Mouse (Mus musculus): ENCODE data around the gene Casq2. TPM values are rescaled to one million over a fixed set of nuclear protein-coding genes. Genes with fewer than 3 reads are reported as not detected.

The Casq2 gene
- polyA plus RNA-seq, 1 experiment: not detected

GRCm38 (mm10) chr3:102187401-102187800, 101.2 kb downstream of the Casq2 start:
- peaks cover 4% of the 10 kb centered on the region; the same call in 1 of the 2 replicates for H3K36me3 ChIP-seq (ENCODE audit: control insufficient read depth)
- no peaks in the 10 kb centered on the region for H3K9me3 ChIP-seq (ENCODE audit: control insufficient read depth, low read length)
- no peak overlapping the region for H3K4me3 ChIP-seq (replicated peaks)
- peaks cover 9% of the 10 kb centered on the region for H3K27me3 ChIP-seq (ENCODE audit: control insufficient read depth)
- TF ChIP-seq GATA1 (IDR thresholded peaks at IDR 0.05; ENCODE audit: low read length) (no peak), TAL1 (IDR thresholded peaks at IDR 0.05; ENCODE audit: low read length) (no peak)
- H3K4me1 ChIP-seq (ENCODE audit: control insufficient read depth): no peaks in the 10 kb centered on the region

- Histone ChIP-seq H3K27me3 (ENCODE audit: control insufficient read depth) (peaks cover 25% of the 10 kb centered on the region), H3K9me3 (ENCODE audit: control insufficient read depth, low read length) (no peaks in the 10 kb centered on the region), H3K36me3 (ENCODE audit: control insufficient read depth) (no peaks in the 10 kb centered on the region), H3K4me3 (replicated peaks) (no peak overlapping the region), H3K4me1 (ENCODE audit: control insufficient read depth) (peaks cover 1% of the 10 kb centered on the region; the same call in 1 of the 2 replicates)
- TF ChIP-seq TAL1 (IDR thresholded peaks at IDR 0.05; ENCODE audit: low read length): no peak
- no peak for TF ChIP-seq GATA1 (IDR thresholded peaks at IDR 0.05; ENCODE audit: low read length)
These were observed 102.8 kb downstream of the Casq2 start for GRCm38 (mm10) chr3:102188972-102189371.

- no peaks in the 10 kb centered on the region for H3K9me3 ChIP-seq (ENCODE audit: control insufficient read depth, low read length)
- H3K36me3 ChIP-seq (ENCODE audit: control insufficient read depth): no peaks in the 10 kb centered on the region
- H3K4me1 ChIP-seq (ENCODE audit: control insufficient read depth): peaks cover 1% of the 10 kb centered on the region; the same call in 1 of the 2 replicates
- no peak for TF ChIP-seq GATA1 (IDR thresholded peaks at IDR 0.05; ENCODE audit: low read length)
- TF ChIP-seq TAL1 (IDR thresholded peaks at IDR 0.05; ENCODE audit: low read length): no peak
- H3K27me3 ChIP-seq (ENCODE audit: control insufficient read depth): peaks cover 35% of the 10 kb centered on the region
- no peak overlapping the region for H3K4me3 ChIP-seq (replicated peaks)
These were observed 103.8 kb downstream of the Casq2 start for GRCm38 (mm10) chr3:102190015-102190414.

- Histone ChIP-seq H3K27me3 (ENCODE audit: control insufficient read depth) (peaks cover 41% of the 10 kb centered on the region), H3K36me3 (ENCODE audit: control insufficient read depth) (no peaks in the 10 kb centered on the region), H3K4me3 (replicated peaks) (no peak overlapping the region), H3K4me1 (ENCODE audit: control insufficient read depth) (peaks cover 1% of the 10 kb centered on the region; the same call in 1 of the 2 replicates), H3K9me3 (ENCODE audit: control insufficient read depth, low read length) (no peaks in the 10 kb centered on the region)
- TF ChIP-seq TAL1 (IDR thresholded peaks at IDR 0.05; ENCODE audit: low read length) (no peak), GATA1 (IDR thresholded peaks at IDR 0.05; ENCODE audit: low read length) (no peak)
These were observed 104.4 kb downstream of the Casq2 start for GRCm38 (mm10) chr3:102190642-102191041.

GRCm38 (mm10) chr3:102191575-102191974, 105.4 kb downstream of the Casq2 start:
- Histone ChIP-seq H3K27me3 (ENCODE audit: control insufficient read depth) (peaks cover 51% of the 10 kb centered on the region), H3K36me3 (ENCODE audit: control insufficient read depth) (no peaks in the 10 kb centered on the region), H3K9me3 (ENCODE audit: control insufficient read depth, low read length) (no peaks in the 10 kb centered on the region), H3K4me3 (replicated peaks) (no peak overlapping the region), H3K4me1 (ENCODE audit: control insufficient read depth) (peaks cover 1% of the 10 kb centered on the region; the same call in 1 of the 2 replicates)
- TF ChIP-seq GATA1 (IDR thresholded peaks at IDR 0.05; ENCODE audit: low read length): no peak
- TF ChIP-seq TAL1 (IDR thresholded peaks at IDR 0.05; ENCODE audit: low read length): no peak

GRCm38 (mm10) chr3:102192621-102193020, 106.4 kb downstream of the Casq2 start:
- H3K4me3 ChIP-seq (replicated peaks): no peak overlapping the region
- peaks cover 1% of the 10 kb centered on the region; the same call in 1 of the 2 replicates for H3K4me1 ChIP-seq (ENCODE audit: control insufficient read depth)
- H3K27me3 ChIP-seq (ENCODE audit: control insufficient read depth): peaks cover 54% of the 10 kb centered on the region
- no peaks in the 10 kb centered on the region for H3K36me3 ChIP-seq (ENCODE audit: control insufficient read depth)
- H3K9me3 ChIP-seq (ENCODE audit: control insufficient read depth, low read length): no peaks in the 10 kb centered on the region
- TF ChIP-seq TAL1 (IDR thresholded peaks at IDR 0.05; ENCODE audit: low read length) (no peak), GATA1 (IDR thresholded peaks at IDR 0.05; ENCODE audit: low read length) (no peak)

GRCm38 (mm10) chr3:102193488-102194290, 107.5 kb downstream of the Casq2 start:
- no peak for TF ChIP-seq GATA1 (IDR thresholded peaks at IDR 0.05; ENCODE audit: low read length)
- no peak for TF ChIP-seq TAL1 (IDR thresholded peaks at IDR 0.05; ENCODE audit: low read length)
- Histone ChIP-seq H3K36me3 (ENCODE audit: control insufficient read depth) (no peaks in the 10 kb centered on the region), H3K4me1 (ENCODE audit: control insufficient read depth) (peaks cover 1% of the 10 kb centered on the region; the same call in 1 of the 2 replicates), H3K27me3 (ENCODE audit: control insufficient read depth) (peaks cover 59% of the 10 kb centered on the region), H3K4me3 (replicated peaks) (no peak overlapping the region), H3K9me3 (ENCODE audit: control insufficient read depth, low read length) (no peaks in the 10 kb centered on the region)

GRCm38 (mm10) chr3:102194291-102195051, 108.3 kb downstream of the Casq2 start:
- H3K4me1 ChIP-seq (ENCODE audit: control insufficient read depth): peaks cover 1% of the 10 kb centered on the region; the same call in 1 of the 2 replicates
- no peaks in the 10 kb centered on the region for H3K36me3 ChIP-seq (ENCODE audit: control insufficient read depth)
- H3K27me3 ChIP-seq (ENCODE audit: control insufficient read depth): peaks cover 63% of the 10 kb centered on the region
- H3K9me3 ChIP-seq (ENCODE audit: control insufficient read depth, low read length): no peaks in the 10 kb centered on the region
- H3K4me3 ChIP-seq (replicated peaks): no peak overlapping the region
- no peak for TF ChIP-seq TAL1 (IDR thresholded peaks at IDR 0.05; ENCODE audit: low read length)
- no peak for TF ChIP-seq GATA1 (IDR thresholded peaks at IDR 0.05; ENCODE audit: low read length)

- H3K4me1 ChIP-seq (ENCODE audit: control insufficient read depth): peaks cover 1% of the 10 kb centered on the region; the same call in 1 of the 2 replicates
- peaks cover 69% of the 10 kb centered on the region for H3K27me3 ChIP-seq (ENCODE audit: control insufficient read depth)
- H3K36me3 ChIP-seq (ENCODE audit: control insufficient read depth): no peaks in the 10 kb centered on the region
- no peaks in the 10 kb centered on the region for H3K9me3 ChIP-seq (ENCODE audit: control insufficient read depth, low read length)
- H3K4me3 ChIP-seq (replicated peaks): no peak overlapping the region
- TF ChIP-seq GATA1 (IDR thresholded peaks at IDR 0.05; ENCODE audit: low read length) (no peak), TAL1 (IDR thresholded peaks at IDR 0.05; ENCODE audit: low read length) (no peak)
These were observed 109.5 kb downstream of the Casq2 start for GRCm38 (mm10) chr3:102195762-102196161.

Other genes with a start within 250 kb of the Casq2 start
- gene Mab21l3, start 237.5 kb upstream of the Casq2 start, polyA plus RNA-seq (2012): not detected in 2 replicates
- 0.03 TPM in 1 of 2 replicates, not detected in the other for gene Slc22a15, start 162.0 kb upstream of the Casq2 start, polyA plus RNA-seq (2012)
- gene Nhlh2, start 76.3 kb upstream of the Casq2 start, polyA plus RNA-seq (2012): not detected in 2 replicates
- gene Vangl1, start 118.3 kb downstream of the Casq2 start, polyA plus RNA-seq (2012): 41.9 and 50.0 TPM in 2 replicates